Mouse (Mus musculus): Measurements from ENCODE around the gene Zfp110.
"Not testable (repeated sequence)": the region's sequence is repeated elsewhere in the genome, so short reads cannot be mapped to it uniquely, and the experiment has no call there.

Zfp110 gene

DNA sequence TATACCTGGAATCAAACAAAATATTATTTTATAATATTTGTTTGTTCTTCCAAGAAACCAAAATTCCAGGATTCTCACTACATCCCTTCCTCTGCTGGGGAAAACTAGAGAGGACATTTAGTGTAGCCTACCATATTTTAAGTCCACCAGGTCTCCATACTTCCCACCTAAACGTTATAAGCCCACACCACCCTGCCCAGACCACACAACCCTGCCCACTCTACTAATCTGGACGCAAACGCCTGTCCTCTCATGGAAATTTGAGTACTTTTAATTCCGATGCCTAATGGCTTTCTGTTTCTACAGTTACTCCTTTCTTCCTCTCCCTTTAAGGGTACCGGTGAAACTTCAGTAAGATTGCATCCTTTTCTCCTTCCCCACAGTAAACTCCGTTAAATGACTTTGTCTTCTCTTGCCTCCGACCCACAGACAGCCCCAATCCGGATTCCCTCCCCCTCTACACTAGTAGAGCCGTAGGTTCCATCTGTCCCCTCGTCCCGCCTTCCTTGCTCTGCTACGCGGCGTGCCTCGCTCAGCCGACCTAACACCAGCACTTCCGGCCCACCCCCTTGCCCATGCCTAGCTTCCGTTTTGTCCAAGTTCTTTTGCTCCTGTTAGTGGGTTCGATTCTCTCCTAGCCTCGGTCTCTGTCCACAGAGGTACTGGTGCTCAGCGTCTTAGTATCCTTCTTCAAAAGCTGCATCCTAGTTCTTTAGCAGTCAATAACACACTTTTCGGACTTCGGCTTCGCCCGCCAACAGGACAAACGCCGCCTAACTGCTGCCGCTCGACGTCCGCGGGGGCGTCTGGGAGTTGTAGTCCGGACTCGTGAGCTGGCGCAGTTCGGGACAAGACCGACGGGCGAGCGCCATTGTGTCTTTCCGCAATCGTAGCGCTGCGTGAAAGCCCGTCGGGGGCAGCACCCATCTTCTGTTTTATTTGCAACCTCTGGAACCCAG, at the start of gene Zfp110:
Zfp110 (plus strand) TSS at position 600 of the 959 bp plus-strand sequence.
- DNase-seq (ENCODE audit: low read depth in 1 of 2, low spot score in 2 of 2) = peak; percentile 69 to 86

DNA sequence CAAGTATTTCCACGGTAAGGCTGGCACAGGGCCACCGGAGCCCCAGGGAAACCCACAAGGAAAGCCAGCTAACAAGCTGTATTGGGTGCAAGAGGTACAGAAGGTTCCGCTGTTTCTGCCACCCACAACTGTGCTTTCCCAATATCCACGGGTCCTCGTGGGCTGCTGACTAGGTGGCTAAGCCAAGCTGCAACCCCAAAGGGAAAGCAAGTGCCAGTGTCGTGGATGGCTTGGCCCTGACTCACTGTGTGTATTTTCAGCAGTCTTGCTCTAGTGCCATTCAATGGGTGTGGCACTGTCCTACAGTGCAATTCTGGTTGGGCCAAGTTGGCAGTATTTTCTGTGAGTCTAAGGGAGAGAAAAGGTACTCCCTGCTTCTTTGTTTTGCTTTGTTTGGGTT, 47.2 kb upstream of the Zfp110 start:
- DNase-seq (ENCODE audit: low read depth in 1 of 2, low spot score in 2 of 2) = no peak

DNA sequence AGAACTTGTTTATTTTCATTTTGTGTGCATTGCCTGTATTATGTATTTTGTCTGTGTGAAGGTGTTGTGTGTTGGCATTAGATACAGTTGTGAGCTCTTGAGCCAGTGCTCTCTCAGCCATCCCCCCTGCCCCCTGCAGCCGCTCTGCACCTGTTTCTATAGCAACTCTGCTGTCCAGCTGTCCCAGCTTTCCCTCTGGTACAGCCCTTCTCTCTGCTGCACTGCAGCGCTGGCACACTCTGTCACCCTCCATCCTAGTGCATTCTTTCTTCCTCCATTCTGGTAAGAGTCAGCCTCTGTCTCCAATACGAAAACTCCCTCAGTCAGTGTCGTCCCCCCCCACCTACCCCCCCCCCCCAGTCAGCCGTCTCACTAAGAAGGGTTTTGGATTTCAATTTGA, 46.5 kb upstream of the Zfp110 start:
- no peak for DNase-seq (ENCODE audit: low read depth in 1 of 2, low spot score in 2 of 2)

DNA sequence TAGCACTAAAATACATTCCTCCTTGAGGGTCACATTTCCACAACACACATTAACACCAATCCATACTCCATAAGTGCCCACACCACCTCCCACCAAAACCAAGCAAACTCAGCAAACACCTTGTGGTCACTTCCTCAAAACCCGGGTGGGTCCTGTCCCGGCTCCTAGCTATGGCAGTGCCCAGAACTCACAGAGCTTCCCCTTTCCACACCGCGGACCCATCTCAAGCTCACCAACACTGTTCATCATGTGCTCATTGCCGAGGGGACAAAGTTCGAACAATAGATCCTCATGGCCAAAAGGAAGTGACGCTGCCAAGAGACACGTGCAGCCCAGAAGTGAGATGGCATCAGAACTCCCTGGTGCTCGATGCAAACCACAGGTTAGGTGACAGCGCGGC, 41.9 kb upstream of the Zfp110 start:
- not testable (repeated sequence) for DNase-seq (ENCODE audit: low read depth in 1 of 2, low spot score in 2 of 2)

DNA sequence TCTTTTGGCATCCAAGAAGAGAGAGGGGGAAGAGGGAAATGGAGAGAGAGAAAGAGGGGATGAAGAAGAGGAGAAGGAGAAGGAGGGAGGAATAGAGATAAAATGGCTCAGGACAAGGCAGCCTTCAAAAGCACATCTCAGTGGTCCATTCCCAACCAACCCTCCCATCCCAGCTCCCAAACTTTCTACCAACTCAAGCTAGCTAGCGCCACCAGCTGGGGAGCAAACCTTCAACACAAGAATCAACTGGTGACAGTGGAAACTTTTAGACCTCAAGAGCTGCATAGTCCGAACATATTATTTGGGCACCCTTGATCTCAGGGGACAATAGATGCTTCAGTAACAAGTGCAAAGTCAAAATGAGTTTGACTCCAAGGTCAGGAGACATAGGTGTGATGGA, 36.6 kb upstream of the Zfp110 start:
- no peak for DNase-seq (ENCODE audit: low read depth in 1 of 2, low spot score in 2 of 2)

DNA sequence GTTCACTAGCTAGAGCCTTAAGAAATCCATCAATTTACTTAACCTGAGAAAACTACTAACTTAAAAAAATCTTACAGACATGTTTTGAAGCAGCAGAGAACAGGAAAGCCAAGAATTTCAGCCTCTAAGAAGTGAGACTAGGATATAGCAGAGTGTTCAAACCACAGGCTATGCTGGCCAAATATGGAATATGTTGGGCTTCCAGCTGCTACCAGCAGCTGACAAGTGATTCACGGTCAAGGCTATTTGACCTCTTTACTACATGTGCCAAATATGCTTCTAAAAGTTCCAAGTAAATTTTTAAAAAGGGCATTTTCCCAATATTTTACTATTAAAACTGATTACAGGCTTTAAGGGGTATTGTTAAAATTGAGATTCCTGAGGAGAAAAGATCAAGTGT, 35.0 kb upstream of the Zfp110 start:
- DNase-seq (ENCODE audit: low read depth in 1 of 2, low spot score in 2 of 2) = no peak

DNA sequence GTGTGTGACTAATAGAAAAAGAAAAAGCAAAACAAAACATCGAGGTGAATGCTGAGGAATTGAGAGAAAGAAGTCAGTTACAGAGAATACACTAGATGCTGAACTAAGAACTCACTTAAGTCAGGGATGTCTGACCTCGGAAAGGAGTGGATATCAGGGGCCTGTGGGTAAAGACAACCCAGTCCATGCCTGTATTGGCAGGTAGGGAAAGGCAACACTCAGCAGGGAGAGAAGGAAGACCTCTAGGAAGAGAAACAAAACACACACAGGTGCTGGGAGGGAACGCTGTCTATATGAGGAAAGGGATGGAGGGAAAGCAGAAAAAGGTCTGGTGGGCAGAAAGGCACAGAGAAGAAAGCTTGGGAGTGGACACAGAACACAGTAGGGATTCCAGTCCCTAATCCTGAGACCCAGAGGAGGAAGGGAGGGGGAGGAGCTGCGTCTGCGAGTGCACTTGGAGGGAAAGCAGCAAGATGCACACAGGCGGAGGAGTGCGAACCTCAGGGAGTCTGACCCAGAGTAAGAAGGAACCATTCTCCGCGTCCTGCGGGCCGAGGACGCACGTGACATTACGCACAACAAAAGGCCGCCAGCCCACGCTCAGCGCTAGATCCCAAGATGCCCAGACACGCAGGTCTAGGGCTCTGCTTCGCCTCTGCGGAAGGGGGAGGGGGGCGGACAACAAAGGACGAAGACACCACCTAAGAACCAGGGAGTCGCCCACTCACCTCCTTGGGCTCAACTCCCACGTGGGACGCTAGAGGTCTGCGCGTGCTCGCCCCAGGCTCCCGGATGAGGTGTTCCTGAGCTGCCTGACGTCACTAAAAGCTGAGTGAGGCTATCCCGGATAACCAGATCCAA, 31.5 kb upstream of the Zfp110 start, which contains the start of gene Zscan18:
Zscan18 (minus strand) TSS at position 770 of the 861 bp plus-strand sequence.
- peak in 1 of 2 experiments; percentile 3 for DNase-seq (ENCODE audit: low read depth in 1 of 2, low spot score in 2 of 2)

DNA sequence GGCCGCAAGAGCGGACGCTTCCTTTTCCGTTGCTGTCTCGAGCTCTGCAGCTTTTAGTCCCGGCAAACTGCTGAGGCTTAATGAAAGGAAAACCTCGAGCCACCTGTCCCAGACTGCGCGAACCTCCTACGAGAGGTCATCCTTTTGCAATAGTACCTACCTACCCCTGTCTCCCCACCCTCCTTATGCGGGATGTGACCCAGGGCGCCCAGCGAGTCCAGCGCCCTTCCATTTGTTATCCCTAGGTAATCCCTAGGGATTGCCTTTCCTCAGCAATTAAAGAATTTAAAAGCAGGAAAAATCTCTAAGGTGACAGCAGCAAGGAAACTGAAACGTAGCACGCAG, 30.9 kb upstream of the Zfp110 start:
- DNase-seq (ENCODE audit: low read depth in 1 of 2, low spot score in 2 of 2) = no peak

DNA sequence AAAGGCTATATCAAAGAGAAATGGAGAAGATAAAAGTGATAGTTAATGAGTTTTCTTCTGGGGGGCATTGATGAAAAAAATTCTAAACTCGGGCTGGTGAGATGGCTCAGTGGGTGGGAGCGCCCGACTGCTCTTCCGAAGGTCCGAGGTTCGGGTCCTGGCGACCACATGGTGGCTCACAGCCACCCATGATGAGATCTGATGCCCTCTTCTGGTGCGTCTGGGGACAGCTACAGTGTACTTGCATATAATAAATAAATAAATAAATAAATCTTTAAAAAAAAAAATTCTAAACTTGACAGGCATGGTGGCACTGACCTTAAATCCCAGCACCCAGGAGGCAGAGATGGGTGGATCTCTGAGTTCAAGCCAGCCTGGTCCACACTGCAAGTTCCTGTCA, 19.0 kb upstream of the Zfp110 start:
- DNase-seq (ENCODE audit: low read depth in 1 of 2, low spot score in 2 of 2) = no peak

DNA sequence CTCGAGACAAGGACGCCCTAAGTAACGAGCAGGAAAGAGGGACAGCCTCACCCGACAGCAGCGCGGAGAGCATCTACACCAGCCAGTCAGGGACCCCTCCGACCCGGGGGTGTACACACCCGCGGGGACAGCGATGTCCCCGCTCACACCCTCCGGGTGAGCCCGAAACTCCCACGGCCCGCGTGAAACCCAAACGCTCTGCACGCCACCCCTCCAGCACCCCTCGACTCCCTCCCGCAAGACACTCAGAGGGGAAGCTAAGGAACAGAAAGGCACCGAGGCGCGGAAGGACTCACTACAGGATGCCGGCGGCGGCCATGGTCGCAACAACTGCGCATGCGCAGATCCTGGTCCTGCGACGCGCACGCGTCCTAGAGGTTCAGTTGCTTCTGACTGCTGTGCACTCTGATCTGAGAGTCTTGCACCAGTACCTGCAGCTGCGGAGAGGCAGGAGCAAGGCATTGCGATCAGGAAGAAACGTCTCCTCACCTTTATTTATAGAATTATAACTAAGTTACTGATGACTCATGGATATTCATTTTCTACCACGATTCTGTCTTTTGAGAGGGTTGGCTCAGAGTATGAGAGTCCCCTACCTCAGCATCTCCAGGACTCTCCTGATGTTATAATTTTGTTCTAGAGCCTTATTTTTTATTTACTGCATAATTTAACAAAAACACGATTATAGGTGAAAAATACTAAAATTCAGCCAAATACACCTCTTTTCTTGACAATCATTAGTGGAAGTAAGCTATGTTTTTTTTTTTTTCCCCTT, 15.9 kb upstream of the Zfp110 start, which contains the start of gene Zfp329:
Zfp329 (minus strand) TSS at position 338 of the 775 bp plus-strand sequence.
- peak; percentile 56 to 79 for DNase-seq (ENCODE audit: low read depth in 1 of 2, low spot score in 2 of 2)

DNA sequence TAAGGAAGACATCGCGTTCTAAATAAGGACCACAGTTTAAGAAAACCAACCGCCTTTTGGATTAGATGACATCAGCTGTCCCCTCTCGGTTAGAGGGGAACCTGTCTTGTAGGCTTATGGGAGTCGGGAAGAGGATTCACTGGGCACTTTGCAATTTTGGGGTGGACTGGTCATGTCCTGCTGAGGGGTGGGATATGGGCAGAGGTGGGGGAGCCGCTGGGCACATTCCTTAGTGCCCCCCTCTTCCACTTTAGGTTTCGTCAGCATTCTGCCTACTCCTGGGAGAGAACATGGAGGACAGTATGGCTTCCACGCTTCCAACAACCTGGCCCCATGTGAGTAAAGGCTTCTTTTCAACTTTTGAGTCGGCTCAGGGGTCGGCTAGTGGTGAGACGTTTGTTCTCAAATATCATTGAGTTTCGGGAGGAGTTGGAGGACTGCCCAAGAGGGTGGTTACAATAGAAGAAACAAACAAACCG, 671 bp downstream of the Zfp110 start:
- peak in 1 of 2 experiments; percentile 8 for DNase-seq (ENCODE audit: low read depth in 1 of 2, low spot score in 2 of 2)

DNA sequence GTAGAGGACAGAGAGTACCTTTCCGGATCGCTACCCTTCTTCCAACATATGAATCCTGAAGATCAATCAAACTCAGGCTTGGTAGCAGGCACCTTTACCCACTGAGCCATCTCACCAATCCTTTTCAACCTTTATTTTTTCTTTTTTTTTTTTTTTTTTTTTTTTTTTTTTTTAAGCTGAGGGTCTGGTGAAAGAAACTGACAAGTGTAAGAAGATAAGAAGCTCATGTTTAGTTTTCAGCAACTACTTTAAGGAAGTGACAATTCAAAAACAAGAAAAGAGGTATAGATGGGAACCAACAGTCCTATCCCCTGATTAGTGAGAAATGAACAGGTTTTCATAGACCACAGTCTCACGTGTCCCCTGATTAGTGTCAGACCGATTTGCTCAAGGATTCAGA, 1.2 kb downstream of the Zfp110 start:
- DNase-seq (ENCODE audit: low read depth in 1 of 2, low spot score in 2 of 2) = no peak

DNA sequence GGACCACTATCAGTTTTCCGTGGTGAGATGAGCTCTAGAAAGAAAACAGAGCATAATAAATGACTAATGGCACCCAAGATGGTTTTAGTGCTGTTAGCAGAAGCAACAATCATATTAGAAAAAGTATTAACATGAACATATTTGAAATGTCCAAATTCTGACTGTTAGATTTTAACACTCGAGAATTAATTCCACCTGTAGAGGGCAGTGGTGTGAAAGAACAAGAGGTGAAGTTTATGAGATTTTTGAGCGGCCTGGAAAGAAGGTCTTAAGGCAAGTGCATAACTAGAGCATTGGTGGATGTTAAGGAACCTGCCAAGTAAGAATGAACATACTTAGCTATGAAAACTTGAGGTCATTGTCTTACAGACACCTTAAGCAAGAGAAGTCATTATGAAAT, 39.7 kb downstream of the Zfp110 start:
- no peak for DNase-seq (ENCODE audit: low read depth in 1 of 2, low spot score in 2 of 2)

DNA sequence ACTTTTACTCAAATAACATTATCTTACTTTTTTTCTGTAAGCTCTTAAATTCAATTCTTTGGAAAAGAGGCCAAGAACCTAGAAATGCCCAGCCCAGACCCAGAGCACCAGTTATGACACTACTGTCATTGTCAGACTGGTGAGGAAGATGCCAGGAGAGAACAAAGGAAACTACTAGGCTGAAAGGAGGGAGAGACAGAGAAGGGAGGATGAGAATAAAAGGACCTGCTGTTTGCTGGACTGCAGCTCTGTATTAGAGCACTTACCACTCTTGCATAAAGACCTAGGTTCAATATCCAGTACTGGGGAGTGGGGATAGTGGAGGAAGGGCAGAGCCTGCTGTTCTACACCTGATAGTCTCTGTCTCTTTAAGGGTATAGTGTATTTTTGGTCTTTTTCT, 45.5 kb downstream of the Zfp110 start:
- DNase-seq (ENCODE audit: low read depth in 1 of 2, low spot score in 2 of 2) = no peak

DNA sequence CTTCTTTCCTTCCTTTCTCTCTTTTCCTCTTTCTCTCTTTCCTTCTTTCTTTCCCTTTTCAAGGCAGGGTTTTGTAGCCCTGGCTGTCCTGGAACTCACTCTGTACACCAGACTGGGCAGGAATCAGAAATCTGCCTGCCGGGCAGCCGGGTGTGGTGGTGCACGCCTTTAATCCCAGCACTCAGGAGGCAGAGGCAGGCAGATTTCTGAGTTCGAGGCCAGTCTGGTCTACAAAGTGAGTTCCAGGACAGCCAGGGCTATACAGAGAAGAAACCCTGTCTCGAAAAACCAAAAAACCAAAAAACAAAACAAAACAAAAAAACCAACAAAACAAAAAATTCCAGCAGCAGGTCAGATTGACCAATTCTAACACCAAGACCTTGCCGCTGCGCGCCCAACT, 45.9 kb downstream of the Zfp110 start:
- not testable (repeated sequence) for DNase-seq (ENCODE audit: low read depth in 1 of 2, low spot score in 2 of 2)

DNA sequence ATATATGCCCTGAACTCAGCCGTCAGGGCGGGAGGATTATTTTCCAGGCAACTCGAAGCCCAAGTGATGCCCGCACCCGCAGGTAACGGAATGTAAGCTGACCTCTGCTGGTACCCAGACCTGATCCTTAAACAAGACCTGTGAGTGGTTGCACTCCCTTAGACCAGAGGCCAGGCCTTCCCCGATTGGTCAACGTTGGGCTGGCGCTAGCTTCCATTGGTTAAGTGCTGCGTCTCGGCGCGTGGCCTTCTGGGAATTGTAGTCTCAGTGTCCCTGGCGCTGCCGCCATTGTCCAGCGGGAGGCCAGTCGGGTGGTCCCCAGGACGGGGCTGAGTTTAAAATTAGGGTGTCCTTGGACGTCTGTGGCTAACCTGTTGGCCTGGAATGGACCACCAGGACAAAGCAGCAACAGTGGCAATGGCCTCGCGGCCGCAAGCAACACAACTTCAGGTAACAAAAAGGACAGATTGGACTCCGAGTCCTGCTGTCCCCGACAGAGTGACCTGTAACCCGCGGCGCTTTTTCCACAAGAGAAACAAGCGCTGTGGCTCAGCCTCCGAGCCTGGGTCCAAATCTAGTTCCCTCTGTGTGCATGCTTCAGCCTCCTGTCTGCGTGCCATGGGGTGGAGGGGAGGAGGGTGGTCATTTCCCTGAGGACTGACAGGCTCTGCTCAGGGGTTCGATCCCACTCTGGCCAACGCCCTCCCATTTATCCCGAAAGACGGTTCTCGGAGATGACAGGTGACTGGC, 46.5 kb downstream of the Zfp110 start, which contains the start of gene Zfp128:
Zfp128 (plus strand) TSS at position 267 of the 750 bp plus-strand sequence.
- peak; percentile 72 to 78 for DNase-seq (ENCODE audit: low read depth in 1 of 2, low spot score in 2 of 2)

DNA sequence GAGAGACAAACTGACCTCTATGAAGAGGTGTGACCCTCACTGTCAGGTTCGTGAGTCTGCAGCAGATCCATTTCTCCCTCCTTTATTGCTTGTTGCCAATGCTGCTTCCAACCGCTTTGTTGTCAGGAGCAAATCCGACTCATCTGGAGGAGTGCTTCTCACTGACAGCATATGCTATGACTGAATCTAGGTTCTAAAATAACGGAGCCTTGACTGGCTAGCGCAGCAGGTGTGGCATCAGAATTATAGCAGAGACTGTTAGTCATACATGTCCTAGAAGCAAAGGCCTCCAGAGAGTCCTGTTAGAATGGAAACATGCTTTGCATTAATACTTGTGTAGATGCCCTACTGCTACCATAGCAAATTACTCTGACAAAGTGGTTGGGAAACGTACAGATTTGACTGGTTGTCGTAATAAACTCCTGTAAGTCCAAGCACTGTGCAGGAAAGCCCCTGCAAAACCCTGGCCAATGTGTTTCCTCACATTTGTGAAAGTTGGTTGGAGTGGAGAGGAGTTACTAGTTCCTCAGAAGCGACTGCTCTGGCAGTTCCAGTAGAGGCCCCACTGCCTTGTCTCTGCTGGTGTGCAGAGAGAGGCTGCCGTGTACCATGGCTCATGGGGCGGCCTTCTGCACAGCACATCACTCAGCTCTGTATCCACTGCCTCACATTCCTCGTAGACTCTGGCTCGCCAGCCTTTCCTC, 52.2 kb downstream of the Zfp110 start:
- DNase-seq (ENCODE audit: low read depth in 1 of 2, low spot score in 2 of 2) = no peak

DNA sequence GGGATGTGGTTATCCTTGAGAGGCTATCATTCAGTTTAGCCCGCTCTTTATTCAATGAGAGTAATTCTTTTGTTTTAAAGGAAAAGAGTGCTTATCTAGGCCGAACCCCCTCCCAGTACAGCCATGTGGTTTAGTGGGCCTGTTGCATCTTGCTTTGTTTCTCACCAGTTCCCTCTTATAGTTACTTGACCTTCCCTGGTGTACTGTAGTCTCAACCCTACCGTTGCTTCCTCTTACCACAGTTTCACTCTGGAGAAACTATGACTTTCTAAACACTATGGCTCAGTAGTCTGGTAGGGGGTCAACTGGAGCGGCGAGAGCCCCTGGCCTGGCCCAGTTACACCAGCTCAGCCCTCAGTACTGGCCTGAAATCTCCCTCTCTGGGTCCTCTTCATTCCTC, 53.0 kb downstream of the Zfp110 start:
- no peak for DNase-seq (ENCODE audit: low read depth in 1 of 2, low spot score in 2 of 2)

DNA sequence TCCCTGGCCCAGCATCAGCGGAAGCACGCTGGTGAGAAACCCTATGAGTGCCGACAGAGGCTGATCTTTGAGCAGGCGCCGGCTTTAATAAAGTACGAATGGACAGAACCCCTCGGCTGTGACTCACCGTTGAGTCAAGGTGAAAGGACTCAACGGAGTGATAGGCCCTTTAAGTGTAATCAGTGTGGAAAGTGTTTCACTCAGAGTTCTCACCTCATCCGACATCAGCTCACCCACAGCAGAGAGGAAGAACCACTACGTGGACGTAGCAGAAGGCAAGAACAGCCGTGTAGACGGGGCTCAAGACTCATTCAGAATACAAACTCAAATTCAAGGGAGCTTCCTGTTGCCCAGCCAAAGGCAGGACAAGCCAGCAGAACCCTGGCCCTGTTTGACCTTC, 56.4 kb downstream of the Zfp110 start:
- no peak for DNase-seq (ENCODE audit: low read depth in 1 of 2, low spot score in 2 of 2)

All from monocyte, adult 2 months (primary cell).